Mouse (Mus musculus) lung, adult 2 months (tissue): ENCODE measurements at regions not wholly inside any gene's neighbourhood (a gene's known extent, or its start where the extent isn't known, plus 50 kb on each side); places are given as distances from the start of the nearest gene placed in this dataset.

Experiments used
- DNase-seq: peaks from one replicate; pipeline ENCODE4 v3.0.0; 2022
- H3K4me1 ChIP-seq: fragments of 200-500 bp; 2 replicates; pipeline ENCODE4 v1.6.1; 2011; ENCODE audit warnings: low read length; ENCODE audit not compliant: control insufficient read depth, insufficient read depth
- H3K4me3 ChIP-seq: fragments of 200-500 bp; replicated peaks from 2 replicates; pipeline ENCODE3; 2011; ENCODE audit warnings: low read depth, mild to moderate bottlenecking, control low read depth, low read length; ENCODE audit errors: extremely low read depth
- CTCF ChIP-seq: fragments of 200-500 bp; IDR thresholded peaks from 2 replicates; pipeline ENCODE4 v1.5.1; 2011; ENCODE audit warnings: mild to moderate bottlenecking, low read length, control low read depth; ENCODE audit not compliant: insufficient read depth
- POLR2A ChIP-seq: fragments of 200-500 bp; IDR thresholded peaks from 2 replicates; pipeline ENCODE4 v1.6.1; 2011; ENCODE audit warnings: low read depth, mild to moderate bottlenecking, control low read depth, low read length, borderline replicate concordance; ENCODE audit errors: extremely low read depth
- WGBS: fragments of 180-500 bp; shearing (Covaris S2); methylation state at CpG from one replicate; pipeline ENCODE4 v1.1.7; 2018; 5-methylcytosine and 5-hydroxymethylcytosine counted together

GRCm38 (mm10) chr4:55194061-55194460, 155.8 kb upstream of the Rad23b start:
- WGBS = 91% methylated on average over 1 of the region's 1 CpGs

GRCm38 (mm10) chr4:55194552-55194951, 155.3 kb upstream of the Rad23b start:
- Histone ChIP-seq H3K4me1 (no peaks in the 10 kb centered on the region), H3K4me3 (no peak overlapping the region)
- TF ChIP-seq CTCF = no peak
- TF ChIP-seq POLR2A = no peak
- no peak for DNase-seq
- 84% methylated on average over 4 of the region's 4 CpGs for WGBS

More at GRCm38 (mm10) chr4:55194061-55194460, 155.8 kb upstream of the Rad23b start:
- Histone ChIP-seq H3K4me3 (no peak overlapping the region), H3K4me1 (no peaks in the 10 kb centered on the region)
- TF ChIP-seq POLR2A (no peak), CTCF (no peak)
- DNase-seq = no peak

- WGBS = 50% methylated on average over 20 of the region's 20 CpGs
- no peak for TF ChIP-seq POLR2A
- TF ChIP-seq CTCF = no peak
- DNase-seq = no peak
- H3K4me1 ChIP-seq = no peaks in the 10 kb centered on the region
- no peak overlapping the region for H3K4me3 ChIP-seq
These were observed 145.8 kb upstream of the Rad23b start for GRCm38 (mm10) chr4:55203731-55204710.

DNA sequence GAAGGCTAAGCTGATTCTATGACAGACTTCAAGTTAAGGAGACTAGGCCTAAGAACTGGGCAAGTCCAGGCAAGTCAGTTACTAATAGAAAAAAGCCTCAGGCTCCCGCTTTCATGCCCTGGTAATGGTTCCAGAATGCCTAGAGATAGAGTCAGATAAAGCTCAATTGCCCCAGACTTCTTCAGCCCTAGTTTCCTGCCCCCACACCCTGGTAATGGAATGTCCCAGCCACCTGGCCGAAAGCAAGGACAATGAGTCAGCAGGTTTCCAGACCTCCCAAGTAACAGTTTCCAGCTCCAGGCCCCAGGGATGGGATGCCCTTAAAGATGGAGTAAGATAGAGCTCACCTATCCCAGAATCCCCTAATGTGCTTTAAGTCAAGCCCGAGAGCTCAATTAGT, 143.6 kb upstream of the Rad23b start:
- 83% methylated on average over 3 of the region's 3 CpGs for WGBS
- no peak overlapping the region for H3K4me3 ChIP-seq
- no peak for DNase-seq
- H3K4me1 ChIP-seq = no peaks in the 10 kb centered on the region
- no peak for TF ChIP-seq POLR2A
- no peak for TF ChIP-seq CTCF

- Histone ChIP-seq H3K4me1 (no peaks in the 10 kb centered on the region), H3K4me3 (no peak overlapping the region)
- TF ChIP-seq POLR2A (no peak), CTCF (no peak)
- DNase-seq = no peak
- 67% methylated on average over 13 of the region's 13 CpGs for WGBS
These were observed 142.0 kb upstream of the Rad23b start for GRCm38 (mm10) chr4:55207749-55208385.

DNA sequence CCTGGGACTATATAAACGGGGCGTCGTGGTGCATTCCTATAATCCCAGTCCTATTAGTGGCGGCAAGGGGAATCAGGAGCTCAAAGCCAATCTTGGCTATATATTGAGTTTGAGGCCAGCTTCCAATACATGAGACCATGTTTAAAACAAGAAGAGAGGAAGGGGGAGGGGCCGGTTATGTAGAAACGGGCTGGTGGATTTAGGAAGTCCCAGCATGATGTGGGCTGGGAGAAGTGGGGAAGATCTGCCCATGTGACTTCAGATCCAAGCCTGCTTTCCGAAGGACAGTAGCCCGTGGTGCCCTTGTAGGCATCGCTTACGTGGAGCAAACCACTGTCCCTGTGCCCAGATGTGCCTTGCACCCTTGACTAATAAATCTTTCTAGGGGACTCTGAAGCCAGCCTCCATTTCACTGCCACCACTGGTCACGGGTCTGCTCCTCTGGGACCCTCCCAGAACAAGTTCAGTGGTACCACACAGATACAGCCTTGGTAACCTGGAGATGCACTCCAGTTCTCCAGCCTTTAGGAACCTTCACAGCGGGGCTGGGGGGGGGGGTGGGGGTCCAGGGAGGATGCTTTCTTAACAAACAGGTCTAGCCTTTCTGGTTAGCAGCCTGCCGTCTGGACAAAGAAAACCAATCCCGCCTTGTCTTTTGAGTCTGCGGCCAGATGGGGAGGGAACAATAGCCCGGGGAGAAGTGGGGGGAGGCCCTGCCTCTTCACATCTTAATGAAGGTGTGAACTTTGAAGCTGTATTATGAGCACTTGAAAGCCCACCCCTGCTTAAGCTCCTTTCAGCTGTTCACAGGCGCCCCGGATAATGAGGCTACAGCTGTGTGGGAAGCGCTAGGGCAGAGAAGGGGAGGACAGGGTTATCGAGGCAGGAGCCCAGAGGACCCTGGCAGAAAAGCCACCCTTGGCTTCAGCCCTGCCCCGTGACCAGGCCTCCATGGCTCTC, 141.2 kb upstream of the Rad23b start:
- 33% methylated on average over 21 of the region's 21 CpGs for WGBS
- TF ChIP-seq POLR2A (no peak), CTCF (no peak)
- H3K4me1 ChIP-seq = no peaks in the 10 kb centered on the region
- no peak for DNase-seq
- H3K4me3 ChIP-seq = no peak overlapping the region

GRCm38 (mm10) chr4:55215425-55216174, 134.2 kb upstream of the Rad23b start:
- H3K4me3 ChIP-seq = no peak overlapping the region
- DNase-seq = no peak
- no peak for TF ChIP-seq CTCF
- TF ChIP-seq POLR2A = no peak
- WGBS = 40% methylated on average over 9 of the region's 9 CpGs
- no peaks in the 10 kb centered on the region for H3K4me1 ChIP-seq

- TF ChIP-seq POLR2A = no peak
- no peak for TF ChIP-seq CTCF
- Histone ChIP-seq H3K4me1 (no peaks in the 10 kb centered on the region), H3K4me3 (no peak overlapping the region)
- DNase-seq = no peak
- WGBS = 52% methylated on average over 6 of the region's 6 CpGs
These were observed 133.7 kb upstream of the Rad23b start for GRCm38 (mm10) chr4:55216175-55216545.
